In genomic region chr3:105227551-105227950, GRCm38 (mm10) we compare ENCODE assay signal across 11 mouse cellular contexts.
"Had no signal": no experiment of that assay in that cellular context is flagged by ENCODE, and none has a peak within 500 bp of the region (broad histone marks: within the 10 kb centered on the region; RNA-seq: fewer than 3 reads in every experiment).

No protein-coding gene starts in this region.

- DNase-seq: liver, postnatal 0 days; lung, adult 2 months; lung, postnatal 4 days; midbrain, embryonic 14.5 days; right cerebral cortex, adult 18-20 months; right cerebral cortex, postnatal 25 days; right cerebral cortex, postnatal 4 days; spleen, adult 18-20 months; thymus, adult 18-20 months; thymus, postnatal 14 days; thymus, postnatal 4 days had no signal
